Mouse (Mus musculus) heart, postnatal 0 days (tissue): Measurements from ENCODE around the gene Asic3.

Source experiments
- CTCF ChIP-seq: IDR thresholded peaks from 2 replicates; pipeline ENCODE4 v1.5.1; 2016; ENCODE audit warnings: antibody characterized with exemption, control low read depth, low read depth
- EP300 ChIP-seq: IDR thresholded peaks from 2 replicates; pipeline ENCODE4 v1.6.1; 2016; ENCODE audit warnings: antibody characterized with exemption, low read depth

DNA sequence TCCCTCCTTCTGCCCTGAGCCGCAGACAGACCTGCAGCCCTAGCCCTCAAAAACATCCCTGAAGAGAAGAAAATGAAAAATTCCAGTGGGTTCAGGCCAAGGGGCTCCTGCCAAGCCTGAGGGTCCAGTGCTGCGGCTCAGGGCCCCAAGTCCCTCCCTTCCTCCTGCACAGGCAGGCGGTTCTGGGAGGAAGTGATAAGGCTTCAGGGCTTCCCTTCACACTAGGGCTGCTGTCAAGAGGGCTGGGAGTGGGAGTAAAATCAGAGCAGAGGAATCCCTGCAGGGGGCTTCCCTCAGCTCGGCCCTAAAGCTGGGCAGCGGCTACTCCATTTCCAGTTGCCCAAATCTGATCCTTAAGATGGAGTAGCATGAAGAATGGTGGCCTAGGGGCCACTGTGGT, 47.7 kb upstream of the Asic3 start:
- TF ChIP-seq EP300: no peak
- TF ChIP-seq CTCF: no peak
